ENCODE assay signal across 14 mouse cellular contexts in the genomic region with DNA sequence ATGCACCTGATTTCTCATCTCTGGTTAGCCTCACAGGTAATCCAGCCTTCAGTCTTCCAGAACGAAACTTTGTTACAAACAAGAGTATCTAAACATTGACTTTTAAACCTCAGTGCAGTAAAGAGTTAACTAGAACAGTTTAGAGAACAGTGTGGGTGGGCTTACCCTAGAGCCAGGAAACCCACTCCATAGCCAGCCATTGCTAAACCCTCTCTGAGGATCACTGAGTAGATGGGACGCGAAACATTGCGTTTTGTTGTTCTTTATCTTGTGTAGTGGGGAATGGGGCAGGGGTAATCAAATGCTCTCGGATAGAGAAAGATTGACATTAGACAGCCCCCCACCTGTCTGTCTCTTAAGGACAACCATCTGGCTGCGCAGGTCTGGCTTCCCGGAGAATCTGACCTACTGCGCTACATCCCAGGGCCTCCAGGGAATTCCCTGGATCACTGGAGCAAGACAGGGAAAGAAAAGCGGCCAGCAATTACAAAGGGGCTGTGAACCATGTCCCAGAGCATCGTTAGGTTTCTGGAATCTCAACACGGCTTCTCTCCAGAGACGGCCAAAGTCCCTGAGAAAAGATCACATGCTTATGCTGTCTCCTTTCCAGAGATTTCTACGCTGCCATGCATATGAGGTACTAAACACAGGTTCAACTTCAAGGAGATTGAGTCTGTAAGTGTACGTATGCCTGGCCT.
DNase-seq lines count a peak whose midpoint lies in the region; ATAC-seq and TF ChIP-seq lines count a peak whose summit lies in the region.
"Had no signal": no experiment of that assay in that cellular context is flagged by ENCODE, and none has a peak within 500 bp of the region (broad histone marks: within the 10 kb centered on the region; RNA-seq: fewer than 3 reads in every experiment).

No protein-coding gene starts in this region.

- no peak for TF ChIP-seq POLR2A in kidney, adult 2 months (IDR thresholded peaks at IDR 0.05; ENCODE audit: low read depth, low read length)
- TF ChIP-seq POLR2A in limb, embryonic 14.5 days (IDR thresholded peaks at IDR 0.05; ENCODE audit: borderline replicate concordance, extremely low read depth, insufficient read depth, insufficient read length): no peak

- peak; percentile 61 for ATAC-seq in hindbrain, embryonic 12.5 days (ENCODE audit: low FRiP score)
- ATAC-seq in limb, embryonic 14.5 days (ENCODE audit: low FRiP score, low read depth): 0 out of 2 replicates have a peak, but pooled peaks have one; percentile 14
- ATAC-seq: forebrain, embryonic 14.5 days had no signal

- H3K4me3 ChIP-seq in hindbrain, embryonic 12.5 days: no peak overlapping the region
- no peak overlapping the region for H3K4me3 ChIP-seq in hindbrain, embryonic 10.5 days
- no peak overlapping the region for H3K4me3 ChIP-seq in kidney, adult 2 months (ENCODE audit: insufficient read depth, low read depth, low read length)
- no peak overlapping the region for H3K4me3 ChIP-seq in limb, embryonic 14.5 days (replicated peaks; ENCODE audit: low read length)

- no peak overlapping the region for H3K4me2 ChIP-seq in hindbrain, embryonic 12.5 days (replicated peaks)
- no peak overlapping the region for H3K4me2 ChIP-seq in limb, embryonic 14.5 days (replicated peaks; ENCODE audit: low read depth, low read length, severe bottlenecking)

- H3K9ac ChIP-seq in hindbrain, embryonic 12.5 days: no peak overlapping the region
- no peak overlapping the region for H3K9ac ChIP-seq in limb, embryonic 14.5 days (ENCODE audit: low read depth, low read length, severe bottlenecking)

- H3K9me3 ChIP-seq in hindbrain, embryonic 12.5 days (replicated peaks): no peaks in the 10 kb centered on the region
- no peaks in the 10 kb centered on the region for H3K9me3 ChIP-seq in hindbrain, embryonic 10.5 days
- H3K9me3 ChIP-seq in limb, embryonic 14.5 days (ENCODE audit: control insufficient read depth, low read length): no peaks in the 10 kb centered on the region

- no peak; the same call in 1 of the 2 replicates for TF ChIP-seq CTCF in kidney, adult 2 months (conservative IDR thresholded peaks at IDR 0.05; ENCODE audit: insufficient read depth, insufficient read length, low read depth, low read length)

- H3K4me1 ChIP-seq in hindbrain, embryonic 12.5 days: peaks cover 4% of the 10 kb centered on the region; the same call in 1 of the 2 replicates
- peaks cover 29% of the 10 kb centered on the region; the same call in 1 of the 2 replicates for H3K4me1 ChIP-seq in hindbrain, embryonic 10.5 days (replicated peaks)
- peaks cover 27% of the 10 kb centered on the region for H3K4me1 ChIP-seq in kidney, adult 2 months (ENCODE audit: control insufficient read depth, insufficient read depth, low read length)
- peaks cover 17% of the 10 kb centered on the region for H3K4me1 ChIP-seq in limb, embryonic 14.5 days (ENCODE audit: control insufficient read depth, insufficient read depth, low read length)

- H3K36me3 ChIP-seq in hindbrain, embryonic 12.5 days: no peaks in the 10 kb centered on the region
- H3K36me3 ChIP-seq in hindbrain, embryonic 10.5 days: no peaks in the 10 kb centered on the region
- H3K36me3 ChIP-seq in kidney, adult 2 months (ENCODE audit: control insufficient read depth, insufficient read depth, low read length): no peaks in the 10 kb centered on the region
- no peaks in the 10 kb centered on the region for H3K36me3 ChIP-seq in limb, embryonic 14.5 days (ENCODE audit: control insufficient read depth, insufficient read depth, low read length)

- no peak overlapping the region for H3K27ac ChIP-seq in hindbrain, embryonic 12.5 days
- no peak overlapping the region for H3K27ac ChIP-seq in hindbrain, embryonic 10.5 days
- H3K27ac ChIP-seq in kidney, adult 2 months (ENCODE audit: insufficient read depth, low read depth, low read length): no peak overlapping the region
- H3K27ac ChIP-seq in limb, embryonic 14.5 days (replicated peaks; ENCODE audit: low read depth, low read length): no peak overlapping the region

- WGBS in hindbrain, embryonic 12.5 days: 42% methylated on average over 14 of the region's 14 CpGs
- WGBS in hindbrain, embryonic 10.5 days: 41% methylated on average over 14 of the region's 14 CpGs
- WGBS in kidney, adult 2 months: 33% methylated on average over 14 of the region's 14 CpGs
- 51% methylated on average over 14 of the region's 14 CpGs for WGBS in limb, embryonic 14.5 days

- no peaks in the 10 kb centered on the region for H3K27me3 ChIP-seq in hindbrain, embryonic 12.5 days
- H3K27me3 ChIP-seq in hindbrain, embryonic 10.5 days (ENCODE audit: insufficient read depth, poor library complexity, severe bottlenecking): no peaks in the 10 kb centered on the region
- no peaks in the 10 kb centered on the region for H3K27me3 ChIP-seq in kidney, adult 2 months (replicated peaks; ENCODE audit: control insufficient read depth, insufficient read depth, low read length)
- no peaks in the 10 kb centered on the region for H3K27me3 ChIP-seq in limb, embryonic 14.5 days (ENCODE audit: control insufficient read depth, insufficient read depth, low read length)

- no peak for DNase-seq in hindbrain, embryonic 10.5 days (ENCODE audit: low spot score)
- peak; percentile 31 for DNase-seq in embryo, embryonic 9.5 days (ENCODE audit: extremely low spot score)
- peak; percentile 93 for DNase-seq in kidney, adult 2 months
- DNase-seq in limb, embryonic 14.5 days (ENCODE audit: low spot score): no peak
- no peak for DNase-seq in c-Kit-positive CD71-positive TER-119-positive erythroid progenitor cells, embryonic 14.5 days (ENCODE audit: low spot score)
- DNase-seq in spleen, postnatal 4 days (ENCODE audit: low spot score in 2 of 2): no peak
- DNase-seq: cerebellum, postnatal 36 days; heart, postnatal 4 days; layer of hippocampus, adult 9-11 months; liver; lung, postnatal 14 days; thymus, adult 2 months had no signal

Comparison
In these comparisons a context has a peak if more than half of its experiments do, and no peak if none do; other contexts are left out.
1. DNase-seq: peak in embryo, embryonic 9.5 days (single experiment) and kidney, adult 2 months (single experiment); none in hindbrain, embryonic 10.5 days (single experiment), limb, embryonic 14.5 days (single experiment), c-Kit-positive CD71-positive TER-119-positive erythroid progenitor cells, embryonic 14.5 days (single experiment) and spleen, postnatal 4 days (0 of 2).